Mouse (Mus musculus) hindbrain, embryonic 11.5 days (tissue): ENCODE results near the gene Veph1. TPM values are rescaled to one million over a fixed set of nuclear protein-coding genes. Genes with fewer than 3 reads are reported as not detected.

Experiments
- ATAC-seq: fragments of 200-750 bp; cut with Nextera tagmentation; 2 replicates; pipeline ENCODE4 v1.8.0; 2017; ENCODE audit warnings: mild to moderate bottlenecking, moderate TSS enrichment, moderate library complexity; ENCODE audit not compliant: low FRiP score
- DNase-seq: peaks from one replicate; pipeline ENCODE4 v3.0.0-alpha.2; 2015; ENCODE audit warnings: low spot score
- H3K27ac ChIP-seq: fragments of 300-500 bp; sonication (generic); 2 replicates; pipeline ENCODE4 v1.5.1; 2014; ENCODE audit warnings: mild to moderate bottlenecking, low read depth, low read length
- H3K27me3 ChIP-seq: fragments of 300-500 bp; sonication (generic); 2 replicates; pipeline ENCODE4 v1.6.1; 2014; ENCODE audit warnings: mild to moderate bottlenecking, low read length, moderate library complexity, mixed read lengths; ENCODE audit not compliant: control insufficient read depth, insufficient read depth
- H3K36me3 ChIP-seq: fragments of 300-500 bp; sonication (generic); 2 replicates; pipeline ENCODE4 v1.6.1; 2014; ENCODE audit warnings: mild to moderate bottlenecking, low read length, moderate library complexity, mixed read lengths; ENCODE audit not compliant: control insufficient read depth, insufficient read depth
- H3K4me1 ChIP-seq: fragments of 300-500 bp; sonication (generic); replicated peaks from 2 replicates; pipeline ENCODE4 v1.6.1; 2014; ENCODE audit warnings: low read length, mixed read lengths; ENCODE audit not compliant: control insufficient read depth, insufficient read depth
- H3K4me2 ChIP-seq: fragments of 300-500 bp; sonication (generic); replicated peaks from 2 replicates; pipeline ENCODE4 v1.6.1; 2014; ENCODE audit warnings: mild to moderate bottlenecking, low read depth, low read length
- H3K4me3 ChIP-seq: fragments of 300-500 bp; sonication (generic); 2 replicates; pipeline ENCODE4 v1.5.1; 2014; ENCODE audit warnings: low read depth, low read length
- H3K9ac ChIP-seq: fragments of 300-500 bp; sonication (generic); 2 replicates; pipeline ENCODE4 v1.6.1; 2014; ENCODE audit warnings: low read depth, low read length
- H3K9me3 ChIP-seq: fragments of 300-500 bp; sonication (generic); 2 replicates; pipeline ENCODE4 v1.6.1; 2016; ENCODE audit warnings: low read length; ENCODE audit not compliant: control insufficient read depth
- WGBS: fragments of 180-500 bp; shearing (Covaris S2); extraction: QIAGEN DNeasy Blood & Tissue Kit; methylation state at CpG from one replicate; pipeline ENCODE4 v1.1.7; 2014; 5-methylcytosine and 5-hydroxymethylcytosine counted together
- polyA plus RNA-seq: library from polyadenylated mRNA; unstranded; fragments of >200 nt; fragmentation: Nextera tagmentation; extraction: Ambion mirVana; gene quantifications from 2 replicates; pipeline ENCODE4 v1.2.1, GENCODE M21; 2014

Veph1 gene
- polyA plus RNA-seq, 1 experiment from 2014 or later: 26.2 TPM

GRCm38 (mm10) chr3:66079886-66080285 is 216.8 kb downstream of the Veph1 start:
- H3K27ac ChIP-seq: no peak overlapping the region
- ATAC-seq: no peak
- H3K36me3 ChIP-seq: no peaks in the 10 kb centered on the region
- 90% methylated on average over 4 of the region's 4 CpGs for WGBS
- no peaks in the 10 kb centered on the region for H3K9me3 ChIP-seq
- no peak overlapping the region for H3K9ac ChIP-seq
- H3K27me3 ChIP-seq: no peaks in the 10 kb centered on the region
- H3K4me2 ChIP-seq: no peak overlapping the region
- no peak for DNase-seq
- H3K4me3 ChIP-seq: no peak overlapping the region
- no peaks in the 10 kb centered on the region for H3K4me1 ChIP-seq

- no peak for DNase-seq
- Histone ChIP-seq H3K4me1 (no peaks in the 10 kb centered on the region), H3K4me3 (no peak overlapping the region), H3K27me3 (no peaks in the 10 kb centered on the region), H3K36me3 (no peaks in the 10 kb centered on the region), H3K4me2 (no peak overlapping the region), H3K27ac (no peak overlapping the region), H3K9ac (no peak overlapping the region), H3K9me3 (no peaks in the 10 kb centered on the region)
- WGBS: 63% methylated on average over 6 of the region's 6 CpGs
- ATAC-seq: no peak
Observed at GRCm38 (mm10) chr3:66078898-66079537, 217.6 kb downstream of the Veph1 start.

- Histone ChIP-seq H3K27me3 (no peaks in the 10 kb centered on the region), H3K9me3 (no peaks in the 10 kb centered on the region), H3K4me3 (no peak overlapping the region), H3K4me2 (no peak overlapping the region), H3K9ac (no peak overlapping the region), H3K4me1 (no peaks in the 10 kb centered on the region), H3K27ac (no peak overlapping the region), H3K36me3 (no peaks in the 10 kb centered on the region)
- no peak for ATAC-seq
- whole genome bisulfite sequencing: 77% methylated on average over 12 of the region's 23 CpGs
- DNase-seq: no peak
Observed at GRCm38 (mm10) chr3:66078026-66078721, 218.5 kb downstream of the Veph1 start.

GRCm38 (mm10) chr3:66070274-66070673 is 226.4 kb downstream of the Veph1 start:
- Histone ChIP-seq H3K9me3 (no peaks in the 10 kb centered on the region), H3K4me2 (no peak overlapping the region), H3K4me3 (no peak overlapping the region), H3K27ac (no peak overlapping the region), H3K9ac (no peak overlapping the region), H3K27me3 (no peaks in the 10 kb centered on the region), H3K36me3 (no peaks in the 10 kb centered on the region), H3K4me1 (no peaks in the 10 kb centered on the region)
- DNase-seq (no peak), ATAC-seq (no peak)
- 94% methylated on average over 1 of the region's 1 CpGs for WGBS

GRCm38 (mm10) chr3:66063881-66064280 is 232.8 kb downstream of the Veph1 start:
- H3K27me3 ChIP-seq: no peaks in the 10 kb centered on the region
- no peak for ATAC-seq
- no peak overlapping the region for H3K9ac ChIP-seq
- H3K9me3 ChIP-seq: no peaks in the 10 kb centered on the region
- H3K27ac ChIP-seq: no peak overlapping the region
- 45% methylated on average over 6 of the region's 6 CpGs for WGBS
- H3K4me2 ChIP-seq: no peak overlapping the region
- no peaks in the 10 kb centered on the region for H3K36me3 ChIP-seq
- DNase-seq: no peak
- H3K4me1 ChIP-seq: no peaks in the 10 kb centered on the region
- H3K4me3 ChIP-seq: no peak overlapping the region

- WGBS: 93% methylated on average over 16 of the region's 16 CpGs
- H3K9ac ChIP-seq: no peak overlapping the region
- ATAC-seq: no peak
- no peaks in the 10 kb centered on the region for H3K9me3 ChIP-seq
- no peak overlapping the region for H3K27ac ChIP-seq
- DNase-seq: no peak
- no peaks in the 10 kb centered on the region for H3K36me3 ChIP-seq
- H3K4me2 ChIP-seq: no peak overlapping the region
- no peak overlapping the region for H3K4me3 ChIP-seq
- no peaks in the 10 kb centered on the region for H3K4me1 ChIP-seq
- H3K27me3 ChIP-seq: no peaks in the 10 kb centered on the region
Observed at GRCm38 (mm10) chr3:66056912-66057311, 239.7 kb downstream of the Veph1 start.

- Histone ChIP-seq H3K27ac (no peak overlapping the region), H3K36me3 (no peaks in the 10 kb centered on the region), H3K9me3 (no peaks in the 10 kb centered on the region), H3K4me3 (no peak overlapping the region), H3K27me3 (no peaks in the 10 kb centered on the region), H3K4me1 (no peaks in the 10 kb centered on the region), H3K9ac (no peak overlapping the region), H3K4me2 (no peak overlapping the region)
- ATAC-seq: no peak
- 98% methylated on average over 7 of the region's 7 CpGs for whole genome bisulfite sequencing
- no peak for DNase-seq
Observed at GRCm38 (mm10) chr3:66055652-66056051, 241.0 kb downstream of the Veph1 start.

- ATAC-seq: no peak
- Histone ChIP-seq H3K27ac (no peak overlapping the region), H3K27me3 (no peaks in the 10 kb centered on the region), H3K36me3 (no peaks in the 10 kb centered on the region), H3K4me1 (no peaks in the 10 kb centered on the region), H3K4me3 (no peak overlapping the region), H3K4me2 (no peak overlapping the region), H3K9me3 (no peaks in the 10 kb centered on the region), H3K9ac (no peak overlapping the region)
- WGBS: 69% methylated on average over 10 of the region's 10 CpGs
- DNase-seq: no peak
Observed at GRCm38 (mm10) chr3:66050092-66050886, 246.3 kb downstream of the Veph1 start.
